Mouse (Mus musculus) E14TG2a.4 (cell line): ENCODE results near the gene Prdm15.

Source experiments
- H3K27me3 ChIP-seq: 2 replicates; pipeline ENCODE4 v1.6.1; 2014; ENCODE audit warnings: low read length, control low read depth; ENCODE audit not compliant: insufficient read depth
- H3K36me3 ChIP-seq: 2 replicates; pipeline ENCODE4 v1.6.1; 2014; ENCODE audit warnings: low read length, control low read depth; ENCODE audit not compliant: insufficient read depth
- H3K4me1 ChIP-seq: replicated peaks from 2 replicates; pipeline ENCODE4 v1.6.1; 2014; ENCODE audit warnings: low read depth, low read length, control low read depth
- H3K4me3 ChIP-seq: replicated peaks from 2 replicates; pipeline ENCODE4 v1.5.1; 2014; ENCODE audit warnings: mild to moderate bottlenecking, low read length
- H3K9me3 ChIP-seq: 2 replicates; pipeline ENCODE4 v1.6.1; 2014; ENCODE audit warnings: low read length, control low read depth
- CTCF ChIP-seq: conservative IDR thresholded peaks from 2 replicates; pipeline ENCODE4 v1.5.1; 2014; ENCODE audit warnings: low read length
- NANOG ChIP-seq: IDR thresholded peaks from 2 replicates; pipeline ENCODE4 v1.6.1; 2014; ENCODE audit warnings: borderline replicate concordance, low read length, mixed read lengths
- POU5F1 ChIP-seq: IDR thresholded peaks from 2 replicates; pipeline ENCODE4 v1.6.1; 2014; ENCODE audit warnings: low read length, borderline replicate concordance

The Prdm15 gene

GRCm38 (mm10) chr16:97752316-97752941 is 99.2 kb downstream of the Prdm15 start:
- Histone ChIP-seq H3K4me3 (no peak overlapping the region), H3K9me3 (no peaks in the 10 kb centered on the region), H3K27me3 (0 out of 2 replicates have a peak, but pooled peaks cover 4% of the 10 kb centered on the region), H3K4me1 (peaks cover 15% of the 10 kb centered on the region), H3K36me3 (peaks cover 46% of the 10 kb centered on the region)
- no peak for TF ChIP-seq POU5F1
- no peak for TF ChIP-seq CTCF
- no peak for TF ChIP-seq NANOG

- Histone ChIP-seq H3K36me3 (peaks cover 51% of the 10 kb centered on the region), H3K4me3 (no peak overlapping the region), H3K4me1 (peaks cover 11% of the 10 kb centered on the region), H3K9me3 (no peaks in the 10 kb centered on the region), H3K27me3 (0 out of 2 replicates have a peak, but pooled peaks cover under 1% of the 10 kb centered on the region)
- no peak for TF ChIP-seq CTCF
- no peak for TF ChIP-seq POU5F1
- no peak for TF ChIP-seq NANOG
Observed at GRCm38 (mm10) chr16:97751884-97752283, 99.8 kb downstream of the Prdm15 start.

DNA sequence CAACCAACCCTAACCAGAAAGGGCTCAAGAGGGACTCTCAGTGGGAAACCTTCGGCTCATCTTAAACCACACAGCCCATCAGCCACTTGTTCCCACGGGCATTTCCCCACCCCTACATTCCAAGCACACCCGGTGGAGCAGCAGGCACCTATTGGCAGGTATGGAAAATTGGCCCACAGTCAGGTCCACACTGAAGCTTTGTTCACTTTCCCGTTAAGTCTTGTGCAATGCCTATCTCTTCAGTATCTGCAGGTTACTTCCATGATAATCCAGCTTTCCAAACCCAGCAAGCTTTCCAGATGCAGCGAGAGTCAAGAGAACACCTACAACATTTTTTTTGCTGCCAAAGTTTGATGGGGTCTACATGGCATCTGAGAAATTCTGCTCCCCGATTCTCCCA is 103.2 kb downstream of the Prdm15 start:
- H3K9me3 ChIP-seq, result no peaks in the 10 kb centered on the region
- H3K4me1 ChIP-seq, result peaks cover 11% of the 10 kb centered on the region
- TF ChIP-seq CTCF (no peak), NANOG (no peak), POU5F1 (no peak)
- no peak overlapping the region for H3K4me3 ChIP-seq
- no peaks in the 10 kb centered on the region for H3K27me3 ChIP-seq
- H3K36me3 ChIP-seq, result peaks cover 66% of the 10 kb centered on the region
